Mouse (Mus musculus) cerebellum, adult 2 months (tissue): ENCODE measurements at regions not wholly inside any gene's neighbourhood (a gene's known extent, or its start where the extent isn't known, plus 50 kb on each side); places are given as distances from the start of the nearest gene placed in this dataset.

Source experiments
- DNase-seq, 2 experiments: peaks; one replicate each; pipeline ENCODE4 v3.0.0; 2021
- H3K27ac ChIP-seq: fragments of 200-500 bp; 2 replicates; pipeline ENCODE4 v1.5.1; 2012; ENCODE audit warnings: low read length, control low read depth, inconsistent platforms; ENCODE audit not compliant: insufficient read depth
- H3K27me3 ChIP-seq: fragments of 200-500 bp; 2 replicates; pipeline ENCODE4 v1.6.1; 2012; ENCODE audit warnings: inconsistent platforms, mild to moderate bottlenecking, low read length, moderate library complexity; ENCODE audit not compliant: control insufficient read depth, insufficient read depth
- H3K4me1 ChIP-seq: fragments of 200-500 bp; 2 replicates; pipeline ENCODE4 v1.6.1; 2011; ENCODE audit warnings: low read length; ENCODE audit not compliant: control insufficient read depth, insufficient read depth
- H3K4me3 ChIP-seq: fragments of 200-500 bp; replicated peaks from 2 replicates; pipeline ENCODE3; 2011; ENCODE audit warnings: mild to moderate bottlenecking, low read depth, low read length, control low read depth; ENCODE audit not compliant: insufficient read depth
- CTCF ChIP-seq: fragments of 200-500 bp; IDR thresholded peaks from 2 replicates; pipeline ENCODE4 v1.5.1; 2011; ENCODE audit warnings: low read depth, mild to moderate bottlenecking, control low read depth, low read length, moderate library complexity, borderline replicate concordance; ENCODE audit not compliant: insufficient read depth
- POLR2A ChIP-seq: fragments of 200-500 bp; IDR thresholded peaks from 2 replicates; pipeline ENCODE4 v1.6.1; 2011; ENCODE audit warnings: low read length, control low read depth, borderline replicate concordance; ENCODE audit not compliant: insufficient read depth
- WGBS: fragments of 180-500 bp; shearing (Covaris S2); methylation state at CpG from one replicate; pipeline ENCODE4 v1.1.7; 2018; 5-methylcytosine and 5-hydroxymethylcytosine counted together

DNA sequence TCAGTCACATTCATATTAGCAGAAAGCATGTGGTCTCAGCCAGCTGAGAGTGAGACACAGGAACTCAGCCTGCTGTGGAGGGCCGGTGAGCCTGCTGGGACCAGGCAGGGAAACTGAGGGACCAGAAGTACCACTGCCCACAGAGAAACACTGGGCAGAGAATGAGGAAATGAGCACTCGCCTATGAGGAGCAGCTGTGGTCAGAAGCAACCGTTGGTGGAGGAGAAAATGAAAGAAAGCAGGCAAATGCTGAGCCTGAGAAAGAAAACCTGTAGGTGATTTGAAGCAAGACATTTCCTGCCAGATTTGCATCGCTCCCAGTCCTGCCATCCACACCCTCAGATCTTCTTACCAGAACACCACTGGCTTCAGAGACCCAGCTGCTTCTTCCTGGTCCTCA is 187.0 kb upstream of the Sesn3 start:
- DNase-seq, result no peak

DNA sequence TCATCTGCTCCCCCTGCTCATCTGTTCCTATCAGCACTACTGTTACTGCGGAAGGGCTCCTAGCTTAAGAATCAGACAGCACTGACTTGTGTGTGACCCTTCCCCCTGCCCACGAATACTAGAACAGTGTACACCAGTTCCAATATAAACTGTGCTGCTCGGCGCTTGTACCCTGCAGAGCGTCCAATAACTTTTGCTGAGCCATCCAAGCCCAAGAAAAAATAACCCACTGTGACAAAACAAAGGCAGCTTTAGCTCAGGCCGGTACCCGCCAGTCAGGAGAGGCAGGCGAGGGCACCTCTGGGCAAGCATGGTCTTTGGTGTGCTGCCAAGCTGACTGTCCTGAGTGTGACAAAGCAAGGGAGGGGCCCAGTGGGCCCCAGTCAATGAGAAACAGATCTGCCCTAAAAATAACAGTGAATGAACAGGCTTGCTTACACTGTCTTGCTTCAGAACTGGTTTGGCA is 185.0 kb upstream of the Sesn3 start:
- TF ChIP-seq CTCF (no peak), POLR2A (no peak)
- WGBS, result 10% methylated on average over 8 of the region's 8 CpGs
- no peak overlapping the region for H3K4me3 ChIP-seq
- no peaks in the 10 kb centered on the region for H3K4me1 ChIP-seq
- DNase-seq, result peak in 1 of 2 experiments; percentile 34
- H3K27me3 ChIP-seq, result no peaks in the 10 kb centered on the region
- no peak overlapping the region for H3K27ac ChIP-seq

More for the DNA sequence above, 187.0 kb upstream of the Sesn3 start:
- no peak overlapping the region for H3K27ac ChIP-seq
- TF ChIP-seq CTCF (no peak), POLR2A (no peak)
- H3K4me1 ChIP-seq, result no peaks in the 10 kb centered on the region
- no peak overlapping the region for H3K4me3 ChIP-seq
- WGBS, result 77% methylated on average over 4 of the region's 4 CpGs
- no peaks in the 10 kb centered on the region for H3K27me3 ChIP-seq

DNA sequence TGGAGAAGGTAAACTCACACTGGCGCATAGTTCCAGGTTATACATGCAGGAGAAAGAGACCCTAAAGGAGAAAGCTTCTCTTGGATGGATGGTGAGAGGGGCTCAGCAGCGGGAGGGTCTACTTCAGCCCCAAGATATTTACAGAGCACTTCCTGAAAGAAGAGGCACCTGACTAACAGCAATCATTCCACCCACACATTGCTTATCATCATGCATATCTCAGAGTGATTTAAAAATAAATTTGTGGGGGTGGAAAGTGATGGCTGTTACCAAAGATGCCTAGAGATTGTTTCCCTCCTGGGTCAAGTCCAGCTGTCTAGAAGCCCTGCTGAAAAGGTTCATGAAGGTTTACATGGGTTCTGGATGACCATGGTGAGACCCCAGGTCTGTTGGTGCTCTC is 184.4 kb upstream of the Sesn3 start:
- TF ChIP-seq CTCF (no peak), POLR2A (no peak)
- Histone ChIP-seq H3K27ac (no peak overlapping the region), H3K4me3 (no peak overlapping the region), H3K4me1 (no peaks in the 10 kb centered on the region), H3K27me3 (no peaks in the 10 kb centered on the region)
- WGBS, result 88% methylated on average over 2 of the region's 2 CpGs
- DNase-seq, result no peak

DNA sequence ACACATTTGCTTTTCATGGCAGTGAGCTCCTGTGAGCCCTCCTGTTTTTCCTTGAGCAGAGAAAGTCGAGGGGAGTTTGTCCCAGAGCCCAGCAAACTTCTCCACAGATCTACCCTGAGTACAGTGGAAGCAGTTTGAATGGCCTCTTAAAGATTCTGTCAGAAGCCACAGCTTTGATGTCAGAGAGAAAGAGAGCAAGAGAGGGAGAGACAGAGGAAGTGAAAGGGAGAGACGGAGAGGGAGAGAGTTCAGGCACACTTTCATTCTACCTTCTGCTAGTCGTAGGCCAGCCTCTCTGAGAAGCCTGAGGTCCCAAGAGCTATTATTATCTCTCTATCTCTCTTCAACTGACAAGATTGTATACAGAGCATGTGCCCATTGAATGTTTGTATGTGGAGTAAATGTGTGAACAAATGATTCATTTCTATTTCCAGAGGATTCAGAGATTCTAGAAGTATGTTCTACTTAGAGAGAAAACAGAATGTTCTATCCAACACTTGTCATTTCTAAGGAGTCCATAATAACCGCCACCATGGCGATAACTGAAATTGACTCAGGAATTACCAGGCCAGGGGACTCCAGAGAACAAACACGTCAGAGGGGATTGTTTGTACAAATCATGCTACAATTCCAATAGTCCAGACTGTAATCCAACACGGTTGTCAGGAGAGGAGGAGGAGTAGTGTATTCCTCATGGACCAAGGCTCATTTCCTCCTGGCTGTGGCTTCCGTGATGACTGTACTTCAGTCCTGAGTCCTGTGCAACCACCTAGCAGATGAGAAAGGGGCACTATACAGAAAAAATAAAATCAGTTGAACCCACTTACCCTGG is 183.6 kb upstream of the Sesn3 start:
- Histone ChIP-seq H3K27ac (no peak overlapping the region), H3K27me3 (no peaks in the 10 kb centered on the region), H3K4me3 (no peak overlapping the region), H3K4me1 (no peaks in the 10 kb centered on the region)
- DNase-seq, result no peak
- WGBS, result 67% methylated on average over 8 of the region's 8 CpGs
- no peak for TF ChIP-seq POLR2A
- TF ChIP-seq CTCF, result no peak

DNA sequence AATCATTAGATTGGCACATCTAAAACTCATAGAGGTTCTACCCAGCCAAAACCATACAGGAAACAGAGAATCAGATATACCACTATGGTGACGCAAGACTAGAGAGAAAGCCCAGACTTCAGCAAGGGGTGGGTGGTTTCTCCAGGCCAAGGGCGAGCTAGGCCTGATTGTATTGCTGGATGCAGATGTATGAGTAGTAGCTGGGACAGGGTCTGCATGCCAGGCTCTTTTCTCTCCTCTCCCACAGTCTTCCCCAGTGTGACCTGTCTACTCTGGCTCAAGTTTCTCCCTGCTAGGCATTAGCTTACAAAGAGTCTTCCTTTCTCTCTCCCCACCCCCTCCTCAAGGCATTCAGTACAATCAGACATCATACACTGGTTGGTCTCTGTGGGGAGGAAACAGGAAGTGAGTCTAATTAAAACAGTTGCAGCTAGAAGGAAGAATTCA is 181.8 kb upstream of the Sesn3 start:
- Histone ChIP-seq H3K27ac (no peak overlapping the region), H3K4me1 (no peaks in the 10 kb centered on the region), H3K4me3 (no peak overlapping the region), H3K27me3 (no peaks in the 10 kb centered on the region)
- 92% methylated on average over 2 of the region's 2 CpGs for WGBS
- TF ChIP-seq POLR2A, result no peak
- TF ChIP-seq CTCF, result no peak
- DNase-seq, result no peak

- no peak overlapping the region for H3K4me3 ChIP-seq
- 63% methylated on average over 1 of the region's 1 CpGs for WGBS
- no peaks in the 10 kb centered on the region for H3K4me1 ChIP-seq
- H3K27me3 ChIP-seq, result no peaks in the 10 kb centered on the region
- no peak for DNase-seq
- TF ChIP-seq CTCF, result no peak
- no peak for TF ChIP-seq POLR2A
- H3K27ac ChIP-seq, result no peak overlapping the region
Observed at GRCm38 (mm10) chr9:14103538-14103937, 171.3 kb upstream of the Sesn3 start.

- DNase-seq, result no peak
- H3K4me1 ChIP-seq, result no peaks in the 10 kb centered on the region
- H3K27ac ChIP-seq, result no peak overlapping the region
- no peak overlapping the region for H3K4me3 ChIP-seq
- 56% methylated on average over 2 of the region's 2 CpGs for WGBS
- TF ChIP-seq CTCF (no peak), POLR2A (no peak)
- H3K27me3 ChIP-seq, result no peaks in the 10 kb centered on the region
Observed at GRCm38 (mm10) chr9:14104921-14105320, 169.9 kb upstream of the Sesn3 start.

DNA sequence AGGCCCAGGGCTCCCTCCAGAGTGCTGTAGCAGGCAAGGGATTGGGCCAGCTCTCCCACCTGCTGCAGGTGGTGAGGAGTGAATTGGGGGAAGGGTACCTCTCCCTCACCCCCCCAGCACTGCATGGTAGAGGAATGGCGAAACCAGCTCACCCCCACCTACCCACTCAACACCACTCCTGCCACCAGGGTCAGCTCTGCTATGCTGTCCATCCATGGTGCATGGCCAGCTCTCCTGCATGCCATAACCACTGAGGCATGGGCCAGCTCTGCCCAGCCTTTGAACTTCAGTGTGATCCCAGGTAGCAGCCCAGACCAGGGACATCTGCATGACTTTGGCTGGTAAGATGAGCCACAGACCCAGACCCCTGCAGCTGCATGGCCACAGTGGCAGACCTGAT is 168.5 kb upstream of the Sesn3 start:
- no peaks in the 10 kb centered on the region for H3K27me3 ChIP-seq
- no peak overlapping the region for H3K4me3 ChIP-seq
- H3K27ac ChIP-seq, result no peak overlapping the region
- no peak for TF ChIP-seq CTCF
- TF ChIP-seq POLR2A, result no peak
- H3K4me1 ChIP-seq, result no peaks in the 10 kb centered on the region
- WGBS, result 100% methylated on average over 1 of the region's 1 CpGs
- no peak for DNase-seq
